Mouse (Mus musculus) brain, embryonic 14.5 days (tissue): ENCODE measurements at regions not wholly inside any gene's neighbourhood (a gene's known extent, or its start where the extent isn't known, plus 50 kb on each side); places are given as distances from the start of the nearest gene placed in this dataset.

Experiments used
- CTCF ChIP-seq: fragments of 200-500 bp; IDR thresholded peaks from 2 replicates; pipeline ENCODE4 v1.5.1; 2012; ENCODE audit warnings: inconsistent platforms, mild to moderate bottlenecking, moderate library complexity, borderline replicate concordance; ENCODE audit not compliant: insufficient read depth, insufficient read length; ENCODE audit errors: extremely low read depth
- POLR2A ChIP-seq: fragments of 200-500 bp; IDR thresholded peaks from 2 replicates; pipeline ENCODE4 v1.6.1; 2012; ENCODE audit warnings: mild to moderate bottlenecking, inconsistent platforms, borderline replicate concordance; ENCODE audit not compliant: poor library complexity, insufficient read depth, insufficient read length, severe bottlenecking; ENCODE audit errors: extremely low read depth

DNA sequence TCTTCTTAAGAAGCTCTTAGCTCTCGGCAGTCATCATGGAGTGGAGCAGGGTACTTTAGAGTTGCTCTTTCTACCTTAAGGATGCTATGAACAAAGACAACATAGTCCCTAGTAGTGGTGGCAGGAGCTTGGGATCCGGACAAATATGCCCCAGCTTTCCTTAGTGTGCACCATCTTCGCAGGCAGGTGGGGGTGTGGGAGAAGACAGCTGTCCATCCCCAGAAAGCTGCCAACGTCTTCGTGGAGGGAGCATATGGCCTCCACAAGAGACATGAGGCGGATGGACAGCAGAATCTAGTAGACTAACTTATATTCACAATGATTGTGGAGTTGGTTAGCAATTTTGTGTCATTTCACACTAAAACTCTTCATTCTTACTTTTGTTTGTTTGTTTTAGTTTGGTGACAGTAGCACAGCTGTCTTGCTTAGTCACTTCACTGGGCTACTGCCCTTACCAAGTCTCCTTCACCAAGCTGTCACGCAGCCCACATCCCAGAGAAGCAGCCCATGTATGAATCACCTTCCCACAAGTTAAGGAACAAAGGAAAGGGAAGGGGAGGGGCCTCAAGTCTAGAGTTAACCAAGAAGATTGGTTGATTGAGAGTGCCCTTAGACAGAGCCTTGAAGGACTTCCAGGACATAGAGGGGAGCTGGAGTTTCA, 432.6 kb upstream of the Tshz3 start:
- TF ChIP-seq CTCF (no peak), POLR2A (no peak)
